Mouse (Mus musculus) frontal cortex, postnatal 14 days (tissue): Measurements from ENCODE around the gene Tas2r104.

Experiments used
- DNase-seq, 2 experiments: peaks; one replicate each; pipeline ENCODE4 v3.0.0; 2022; ENCODE audit warnings: low spot score in 2 of 2

Gene Tas2r104

DNA sequence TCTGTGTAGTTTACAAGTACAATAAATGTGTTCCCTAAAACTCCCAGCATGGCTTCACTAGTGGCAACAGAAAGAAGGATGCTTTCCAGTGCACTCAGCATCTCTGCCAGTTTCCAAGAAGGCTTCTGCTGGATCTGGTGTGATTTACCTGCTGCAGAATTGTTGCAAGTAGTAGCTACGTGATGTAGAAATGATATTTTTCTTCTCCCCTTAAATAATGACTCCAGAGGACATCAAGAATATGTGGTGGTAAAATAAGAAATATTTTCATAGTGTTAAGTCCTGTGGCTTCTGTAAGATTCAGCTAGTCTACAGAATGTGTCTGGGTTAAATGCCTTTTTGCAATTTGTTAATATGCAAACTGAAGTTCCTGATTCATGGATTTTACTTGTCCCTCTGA, at the start of gene Tas2r104:
Gene Tas2r104 (minus strand): TSS at position 101 of the 400 bp plus-strand sequence.
- DNase-seq, result no peak

- DNase-seq, result no peak
Observed at GRCm38 (mm10) chr6:131712803-131713202, 27.3 kb upstream of the Tas2r104 start.

DNA sequence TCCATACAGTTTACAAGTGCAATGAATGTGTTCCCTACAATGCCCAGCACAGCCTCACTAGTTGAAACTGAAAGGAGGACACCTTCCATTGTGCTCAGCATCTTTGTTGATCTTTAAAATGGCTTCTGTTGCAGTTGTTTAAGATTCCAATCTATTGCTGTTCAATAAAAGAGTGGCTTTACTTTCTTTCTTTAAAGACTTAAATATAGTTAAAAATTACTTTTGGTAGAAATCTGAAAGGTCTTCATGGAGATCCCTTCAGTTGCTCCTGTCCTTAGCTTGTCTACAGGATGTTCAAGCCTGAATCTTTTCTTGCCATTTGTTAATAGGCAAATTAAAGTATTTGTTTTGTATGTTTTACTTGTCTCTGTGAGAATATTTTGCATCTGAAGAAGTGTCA, 4.4 kb upstream of the Tas2r104 start, which contains the start of gene Tas2r114:
Gene Tas2r114 (minus strand): TSS at position 101 of the 400 bp plus-strand sequence.
- no peak for DNase-seq

DNA sequence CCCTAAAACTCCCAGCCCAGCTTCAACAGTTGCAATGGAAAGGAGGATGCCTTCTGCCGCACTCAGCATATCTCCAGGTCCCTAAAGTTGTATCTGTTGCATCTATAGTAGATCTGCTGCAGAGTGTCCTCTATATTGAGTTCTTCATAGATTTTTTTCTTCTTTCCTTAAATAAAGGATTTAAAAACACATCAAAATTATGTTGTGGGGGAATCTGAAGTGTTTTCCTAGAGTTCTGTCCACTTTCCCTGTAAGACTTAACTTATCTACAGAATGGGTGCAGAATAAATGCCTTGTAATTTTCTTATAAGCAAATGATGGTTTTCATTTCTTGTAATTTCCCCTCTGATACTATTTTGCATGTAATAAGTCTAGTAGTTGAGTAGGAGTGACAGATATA, 1.9 kb upstream of the Tas2r104 start, which contains the start of gene Tas2r105:
Gene Tas2r105 (minus strand): TSS at position 101 of the 400 bp plus-strand sequence.
- no peak for DNase-seq

- no peak for DNase-seq
Observed at GRCm38 (mm10) chr6:131678786-131679185, 6.8 kb downstream of the Tas2r104 start, which contains the start of gene Tas2r106. Gene Tas2r106, minus strand, starts transcription at chr6:131678886.

- no peak for DNase-seq
Observed at GRCm38 (mm10) chr6:131660049-131660448, 25.5 kb downstream of the Tas2r104 start, which contains the start of gene Tas2r107. Gene Tas2r107, minus strand, starts transcription at chr6:131660149.
